Mouse (Mus musculus): ENCODE results near the gene Myo1c. TPM values are rescaled to one million over a fixed set of nuclear protein-coding genes. Genes with fewer than 3 reads are reported as not detected.

Gene Myo1c
- polyA plus RNA-seq, 1 experiment from 2014 or later, result 72.4 TPM

DNA sequence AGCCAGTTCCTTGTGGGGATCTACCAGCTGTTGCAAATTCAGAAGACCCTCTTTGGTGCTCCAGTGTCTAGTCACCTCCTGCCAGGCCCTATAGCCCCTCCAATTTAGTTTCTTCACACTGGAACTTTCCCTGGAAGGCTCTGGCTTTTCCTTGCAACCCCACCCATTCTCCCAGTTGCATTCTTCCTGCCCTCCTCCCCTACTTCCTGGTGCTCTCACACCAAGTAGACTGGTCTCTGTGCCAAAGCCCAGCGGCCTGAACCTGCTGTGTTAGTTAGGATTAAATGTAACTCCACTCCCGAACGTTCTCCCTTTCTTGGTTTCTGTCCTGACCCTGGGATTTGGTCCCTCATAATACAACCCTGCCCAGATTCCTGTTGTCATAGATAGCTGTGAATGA, 15.5 kb upstream of the Myo1c start:
- no peak overlapping the region for H3K9ac ChIP-seq (ENCODE audit: low read length)
- H3K4me3 ChIP-seq (ENCODE audit: low read length), result no peak overlapping the region
- H3K4me1 ChIP-seq (ENCODE audit: control insufficient read depth, insufficient read depth, low read length), result peaks cover 15% of the 10 kb centered on the region
- WGBS, result 55% methylated on average over 3 of the region's 3 CpGs
- no peak overlapping the region for H3K4me2 ChIP-seq (ENCODE audit: low read depth, low read length)
- H3K27me3 ChIP-seq (ENCODE audit: control insufficient read depth, insufficient read depth, low read length), result no peaks in the 10 kb centered on the region
- peak overlapping the region; percentile 61 for H3K27ac ChIP-seq (ENCODE audit: low read length)
- H3K9me3 ChIP-seq (replicated peaks; ENCODE audit: control insufficient read depth, low read length), result no peaks in the 10 kb centered on the region
- H3K36me3 ChIP-seq (ENCODE audit: control insufficient read depth, insufficient read depth), result peaks cover 21% of the 10 kb centered on the region
- no peak for ATAC-seq (replicated peaks; ENCODE audit: extremely low read depth, insufficient read depth, low FRiP score)

DNA sequence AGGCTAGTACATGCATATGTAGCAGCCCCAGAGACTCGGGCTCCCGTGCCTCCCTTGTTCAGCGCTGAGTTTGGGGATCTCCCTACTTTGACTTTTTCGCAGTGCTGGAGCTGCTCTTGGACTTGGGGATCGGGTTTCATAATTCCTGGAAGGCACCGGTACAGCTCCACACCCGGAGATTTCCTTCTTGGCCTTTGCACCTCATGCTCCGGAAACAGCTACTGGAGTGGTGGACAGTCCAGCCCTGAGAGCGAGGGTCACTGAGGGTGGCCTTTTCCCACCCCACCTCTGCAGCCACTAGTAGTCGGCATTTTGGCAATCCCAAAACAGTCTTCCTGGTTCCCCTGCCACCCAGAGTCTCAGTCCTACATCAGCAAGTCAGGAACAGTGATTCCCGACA, 15.0 kb upstream of the Myo1c start:
- Histone ChIP-seq H3K9me3 (replicated peaks; ENCODE audit: control insufficient read depth, low read length) (no peaks in the 10 kb centered on the region), H3K4me1 (ENCODE audit: control insufficient read depth, insufficient read depth, low read length) (peaks cover 9% of the 10 kb centered on the region), H3K36me3 (ENCODE audit: control insufficient read depth, insufficient read depth) (peaks cover 21% of the 10 kb centered on the region), H3K27ac (ENCODE audit: low read length) (peak overlapping the region; percentile 61), H3K4me3 (ENCODE audit: low read length) (no peak overlapping the region), H3K27me3 (ENCODE audit: control insufficient read depth, insufficient read depth, low read length) (no peaks in the 10 kb centered on the region), H3K9ac (ENCODE audit: low read length) (no peak overlapping the region), H3K4me2 (ENCODE audit: low read depth, low read length) (no peak overlapping the region)
- 61% methylated on average over 11 of the region's 11 CpGs for WGBS
- no peak for ATAC-seq (replicated peaks; ENCODE audit: extremely low read depth, insufficient read depth, low FRiP score)

DNA sequence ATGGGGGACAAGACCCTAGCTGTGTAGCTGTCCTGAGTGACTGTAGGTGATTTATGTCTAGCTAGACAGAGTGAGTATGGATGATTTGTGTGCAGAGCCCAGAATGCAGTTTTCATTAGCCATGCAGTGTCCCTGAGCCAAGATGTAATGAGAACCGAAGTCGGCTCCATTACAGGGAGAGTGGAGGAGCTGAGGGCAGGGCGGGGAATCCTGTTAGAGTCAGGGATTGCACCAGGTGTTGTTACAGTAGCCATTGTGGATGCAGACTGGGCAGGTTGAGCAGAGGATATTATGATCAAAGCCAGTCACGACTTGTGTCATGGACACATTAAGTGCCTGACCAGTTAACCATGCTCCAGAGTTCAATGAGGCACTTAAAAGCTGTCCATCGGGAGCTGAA, 7.0 kb upstream of the Myo1c start:
- ATAC-seq (replicated peaks; ENCODE audit: extremely low read depth, insufficient read depth, low FRiP score), result no peak
- Histone ChIP-seq H3K36me3 (ENCODE audit: control insufficient read depth, insufficient read depth) (peaks cover 3% of the 10 kb centered on the region; the same call in 1 of the 2 replicates), H3K9me3 (replicated peaks; ENCODE audit: control insufficient read depth, low read length) (no peaks in the 10 kb centered on the region), H3K27me3 (ENCODE audit: control insufficient read depth, insufficient read depth, low read length) (no peaks in the 10 kb centered on the region), H3K9ac (ENCODE audit: low read length) (no peak overlapping the region), H3K27ac (ENCODE audit: low read length) (no peak overlapping the region), H3K4me2 (ENCODE audit: low read depth, low read length) (no peak overlapping the region), H3K4me3 (ENCODE audit: low read length) (no peak overlapping the region), H3K4me1 (ENCODE audit: control insufficient read depth, insufficient read depth, low read length) (peaks cover 12% of the 10 kb centered on the region)
- WGBS, result 66% methylated on average over 5 of the region's 5 CpGs

DNA sequence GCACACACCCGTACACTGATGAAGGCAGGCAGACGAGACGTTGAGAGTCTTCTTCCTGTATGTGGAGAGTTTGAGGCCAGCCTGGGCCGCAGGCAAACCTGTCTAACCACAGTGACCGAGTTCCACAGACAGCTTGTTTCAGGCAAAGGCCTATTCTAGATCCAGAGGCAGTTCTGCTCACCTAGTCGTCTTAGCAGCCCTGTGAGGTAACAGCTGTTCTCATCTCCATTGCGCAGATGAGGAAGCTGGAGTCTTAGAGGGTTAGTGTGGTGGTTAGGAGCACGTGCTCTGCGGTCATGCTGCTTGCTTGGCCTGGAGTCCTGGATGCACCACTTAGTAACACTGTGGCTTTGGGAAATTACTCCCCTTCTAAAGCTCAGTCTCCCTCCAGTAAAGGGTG, 5.6 kb upstream of the Myo1c start:
- H3K36me3 ChIP-seq (ENCODE audit: control insufficient read depth, insufficient read depth), result no peaks in the 10 kb centered on the region
- H3K9ac ChIP-seq (ENCODE audit: low read length), result no peak overlapping the region
- 74% methylated on average over 9 of the region's 9 CpGs for WGBS
- H3K9me3 ChIP-seq (replicated peaks; ENCODE audit: control insufficient read depth, low read length), result no peaks in the 10 kb centered on the region
- H3K4me3 ChIP-seq (ENCODE audit: low read length), result no peak overlapping the region
- H3K4me1 ChIP-seq (ENCODE audit: control insufficient read depth, insufficient read depth, low read length), result peaks cover 22% of the 10 kb centered on the region
- H3K4me2 ChIP-seq (ENCODE audit: low read depth, low read length), result no peak overlapping the region
- ATAC-seq (replicated peaks; ENCODE audit: extremely low read depth, insufficient read depth, low FRiP score), result no peak
- H3K27me3 ChIP-seq (ENCODE audit: control insufficient read depth, insufficient read depth, low read length), result no peaks in the 10 kb centered on the region
- H3K27ac ChIP-seq (ENCODE audit: low read length), result no peak overlapping the region

DNA sequence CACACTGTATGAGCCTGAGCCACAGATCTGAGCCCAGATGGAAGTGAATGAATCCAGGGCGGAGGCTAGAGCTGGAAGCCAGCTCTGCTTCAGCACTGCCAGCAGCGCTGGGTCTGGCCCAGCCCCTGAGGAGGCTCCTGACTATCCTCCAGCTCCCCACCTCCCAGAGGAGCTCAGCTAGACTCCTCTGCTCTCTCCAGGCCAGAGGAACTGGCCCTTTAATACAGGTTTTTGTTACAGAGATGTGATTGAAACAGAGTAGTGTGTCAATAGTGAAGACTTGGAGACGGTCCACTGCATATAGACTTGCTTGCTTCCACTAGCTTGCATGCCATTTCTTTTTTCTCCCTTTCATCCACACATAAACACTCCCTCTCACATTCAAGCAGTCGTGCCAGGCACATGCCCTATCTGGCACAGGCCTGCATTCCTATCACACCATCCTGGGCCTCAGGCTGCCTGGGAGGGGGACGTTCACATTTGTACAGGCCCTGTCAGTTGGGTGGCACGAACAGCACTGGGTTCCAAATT, 2.6 kb upstream of the Myo1c start:
- Histone ChIP-seq H3K4me2 (ENCODE audit: low read depth, low read length) (peak overlapping the region; percentile 15), H3K9ac (ENCODE audit: low read length) (peak overlapping the region; percentile 45), H3K4me1 (ENCODE audit: control insufficient read depth, insufficient read depth, low read length) (peaks cover 32% of the 10 kb centered on the region), H3K36me3 (ENCODE audit: control insufficient read depth, insufficient read depth) (no peaks in the 10 kb centered on the region), H3K27ac (ENCODE audit: low read length) (peak overlapping the region; percentile 92), H3K4me3 (ENCODE audit: low read length) (no peak overlapping the region), H3K27me3 (ENCODE audit: control insufficient read depth, insufficient read depth, low read length) (no peaks in the 10 kb centered on the region), H3K9me3 (replicated peaks; ENCODE audit: control insufficient read depth, low read length) (no peaks in the 10 kb centered on the region)
- peak; percentile 40 for ATAC-seq (replicated peaks; ENCODE audit: extremely low read depth, insufficient read depth, low FRiP score)
- 39% methylated on average over 6 of the region's 6 CpGs for WGBS

DNA sequence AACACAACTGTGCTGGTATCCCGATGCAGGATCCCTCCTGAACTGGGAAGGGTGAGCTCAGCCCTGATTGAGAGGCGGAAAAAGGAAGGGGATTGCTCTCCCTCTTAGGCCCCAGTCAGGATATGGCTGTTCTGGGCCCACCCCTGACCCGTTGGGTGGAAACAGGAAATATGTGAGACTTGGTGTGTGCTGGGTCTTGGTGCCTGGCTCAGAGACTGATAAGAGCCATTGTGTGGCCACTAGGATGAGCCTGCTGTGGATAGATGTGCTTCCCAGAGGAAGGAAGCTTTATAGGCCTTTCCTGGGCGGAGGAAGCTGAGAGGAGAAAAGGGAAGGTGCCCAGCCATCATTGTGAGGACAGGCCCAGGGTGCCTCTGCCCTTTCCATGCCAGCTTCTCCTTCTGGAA, 1.1 kb upstream of the Myo1c start:
- Histone ChIP-seq H3K4me1 (ENCODE audit: control insufficient read depth, insufficient read depth, low read length) (peaks cover 40% of the 10 kb centered on the region), H3K4me3 (ENCODE audit: low read length) (no peak overlapping the region), H3K9ac (ENCODE audit: low read length) (no peak overlapping the region), H3K27me3 (ENCODE audit: control insufficient read depth, insufficient read depth, low read length) (no peaks in the 10 kb centered on the region), H3K4me2 (ENCODE audit: low read depth, low read length) (no peak overlapping the region), H3K36me3 (ENCODE audit: control insufficient read depth, insufficient read depth) (no peaks in the 10 kb centered on the region), H3K27ac (ENCODE audit: low read length) (peak overlapping the region; percentile 92), H3K9me3 (replicated peaks; ENCODE audit: control insufficient read depth, low read length) (no peaks in the 10 kb centered on the region)
- peak; percentile 17 for ATAC-seq (replicated peaks; ENCODE audit: extremely low read depth, insufficient read depth, low FRiP score)
- WGBS, result 51% methylated on average over 4 of the region's 4 CpGs

DNA sequence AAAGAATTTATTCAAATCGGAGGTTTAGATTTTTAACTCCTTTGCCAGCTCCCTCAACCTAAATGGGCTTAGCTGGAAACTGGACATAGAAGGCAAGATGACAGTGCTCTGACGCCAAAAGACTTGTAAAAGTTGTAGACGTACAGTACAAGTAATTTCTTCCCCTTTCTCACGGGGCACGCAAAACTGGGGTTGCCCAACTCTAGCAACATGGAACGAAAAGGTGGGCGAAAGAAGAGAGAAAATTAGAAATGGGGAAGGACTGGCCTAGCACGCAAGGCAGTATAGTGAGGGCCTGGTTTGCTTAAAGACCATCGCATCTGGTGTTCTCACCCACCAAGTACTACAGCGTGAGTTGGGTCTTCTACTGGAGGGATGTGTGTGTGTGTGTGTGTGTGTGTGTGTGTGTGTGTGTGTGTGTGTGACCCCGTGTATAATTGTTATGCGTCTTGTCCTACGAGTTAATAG, 688 bp downstream of the Myo1c start:
- H3K27ac ChIP-seq (ENCODE audit: low read length), result peak overlapping the region; percentile 97
- H3K4me3 ChIP-seq (ENCODE audit: low read length), result peak overlapping the region; percentile 87
- H3K9me3 ChIP-seq (replicated peaks; ENCODE audit: control insufficient read depth, low read length), result no peaks in the 10 kb centered on the region
- no peaks in the 10 kb centered on the region for H3K36me3 ChIP-seq (ENCODE audit: control insufficient read depth, insufficient read depth)
- peaks cover 53% of the 10 kb centered on the region for H3K4me1 ChIP-seq (ENCODE audit: control insufficient read depth, insufficient read depth, low read length)
- H3K27me3 ChIP-seq (ENCODE audit: control insufficient read depth, insufficient read depth, low read length), result no peaks in the 10 kb centered on the region
- peak overlapping the region; percentile 95 for H3K9ac ChIP-seq (ENCODE audit: low read length)
- H3K4me2 ChIP-seq (ENCODE audit: low read depth, low read length), result peak overlapping the region; percentile 80
- no peak for ATAC-seq (replicated peaks; ENCODE audit: extremely low read depth, insufficient read depth, low FRiP score)
- 41% methylated on average over 13 of the region's 13 CpGs for WGBS

DNA sequence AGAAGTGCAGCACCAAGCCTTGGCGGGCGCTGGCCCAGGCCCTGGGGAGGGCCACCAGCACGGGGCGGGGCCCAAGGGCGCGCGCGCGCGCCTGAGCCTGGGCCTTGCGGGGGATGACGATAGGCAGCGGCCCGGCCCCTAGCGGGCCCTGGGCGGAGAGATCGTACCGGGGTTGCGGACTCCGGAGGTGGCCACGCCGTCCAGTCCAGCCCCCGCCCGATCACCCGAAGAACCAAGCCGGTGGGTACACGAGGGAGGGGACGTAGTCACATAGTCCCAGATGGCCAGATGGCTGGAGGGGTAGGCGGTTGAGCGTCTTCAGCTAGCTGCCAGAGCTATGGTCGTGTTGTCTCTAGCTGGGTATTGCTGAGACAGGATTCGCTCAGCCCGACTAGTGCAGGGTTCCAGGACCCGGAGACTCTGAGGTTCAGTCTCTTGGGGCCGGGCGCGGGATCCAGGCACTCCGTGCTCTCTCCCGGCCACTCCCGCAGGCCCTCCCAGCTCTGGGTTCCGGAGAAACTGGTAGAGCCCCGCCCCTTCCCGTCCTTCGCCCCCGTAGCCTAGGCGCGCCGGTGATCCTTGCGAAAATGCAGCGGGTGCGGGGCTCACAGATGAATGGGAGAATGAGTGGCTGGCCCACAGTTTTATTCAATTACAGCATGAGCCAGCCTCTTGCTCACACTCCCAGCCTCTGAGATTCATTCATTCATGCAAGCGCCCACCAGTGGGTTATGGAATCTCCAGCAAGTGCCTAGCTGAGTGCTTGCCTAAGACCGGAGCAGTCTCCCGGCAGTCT, 1.3 kb downstream of the Myo1c start:
- H3K9ac ChIP-seq (ENCODE audit: low read length), result peak overlapping the region; percentile 95
- H3K27ac ChIP-seq (ENCODE audit: low read length), result peak overlapping the region; percentile 97
- peak; percentile 42 for ATAC-seq (replicated peaks; ENCODE audit: extremely low read depth, insufficient read depth, low FRiP score)
- H3K4me2 ChIP-seq (ENCODE audit: low read depth, low read length), result peak overlapping the region; percentile 80
- H3K4me1 ChIP-seq (ENCODE audit: control insufficient read depth, insufficient read depth, low read length), result peaks cover 55% of the 10 kb centered on the region
- H3K36me3 ChIP-seq (ENCODE audit: control insufficient read depth, insufficient read depth), result no peaks in the 10 kb centered on the region
- peak overlapping the region; percentile 87 for H3K4me3 ChIP-seq (ENCODE audit: low read length)
- H3K27me3 ChIP-seq (ENCODE audit: control insufficient read depth, insufficient read depth, low read length), result no peaks in the 10 kb centered on the region
- no peaks in the 10 kb centered on the region for H3K9me3 ChIP-seq (replicated peaks; ENCODE audit: control insufficient read depth, low read length)
- WGBS, result 1% methylated on average over 54 of the region's 54 CpGs

DNA sequence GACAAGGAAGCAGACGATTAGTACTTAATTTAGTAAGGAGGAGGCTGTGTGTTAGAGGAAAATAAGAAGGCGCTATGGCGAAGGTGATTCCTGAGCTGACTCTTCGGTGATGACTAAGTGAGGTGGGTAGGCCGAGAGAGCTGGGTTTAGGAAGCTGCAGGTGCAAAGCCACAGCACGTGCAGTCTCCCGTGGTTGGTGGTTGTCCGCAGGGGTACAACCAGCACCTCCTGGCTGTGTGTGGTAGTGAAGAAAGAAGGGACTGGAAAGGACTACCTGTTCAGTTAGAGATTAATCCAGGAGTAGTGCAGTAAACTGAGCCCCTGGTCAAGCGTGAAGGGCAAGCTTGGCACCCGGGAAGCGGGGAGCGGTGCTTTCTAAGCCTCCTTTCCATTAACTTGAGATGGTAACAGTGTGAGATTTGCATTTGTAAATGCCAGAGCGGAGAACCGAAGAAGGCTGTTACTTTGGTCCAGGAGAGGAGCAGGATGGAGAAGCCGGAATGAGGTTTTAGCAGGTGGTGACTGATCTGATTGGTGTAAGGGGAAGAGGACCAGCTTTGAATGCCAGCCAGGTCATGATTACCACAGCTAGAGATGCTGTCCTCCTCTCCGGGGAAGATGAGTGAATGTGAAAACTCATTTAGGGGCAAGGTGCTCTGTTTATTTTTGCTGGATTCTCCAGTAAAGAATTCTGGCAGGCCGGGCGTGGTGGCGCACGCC, 2.1 kb downstream of the Myo1c start:
- H3K27ac ChIP-seq (ENCODE audit: low read length), result peak overlapping the region; percentile 97
- H3K4me1 ChIP-seq (ENCODE audit: control insufficient read depth, insufficient read depth, low read length), result peaks cover 58% of the 10 kb centered on the region
- H3K36me3 ChIP-seq (ENCODE audit: control insufficient read depth, insufficient read depth), result no peaks in the 10 kb centered on the region
- 28% methylated on average over 20 of the region's 20 CpGs for WGBS
- H3K9ac ChIP-seq (ENCODE audit: low read length), result peak overlapping the region; percentile 95
- H3K4me3 ChIP-seq (ENCODE audit: low read length), result peak overlapping the region; percentile 87
- peak overlapping the region; percentile 80 for H3K4me2 ChIP-seq (ENCODE audit: low read depth, low read length)
- no peaks in the 10 kb centered on the region for H3K9me3 ChIP-seq (replicated peaks; ENCODE audit: control insufficient read depth, low read length)
- ATAC-seq (replicated peaks; ENCODE audit: extremely low read depth, insufficient read depth, low FRiP score), result no peak
- H3K27me3 ChIP-seq (ENCODE audit: control insufficient read depth, insufficient read depth, low read length), result no peaks in the 10 kb centered on the region
